Mouse (Mus musculus): Measurements from ENCODE around the gene Tmigd3. TPM values are rescaled to one million over a fixed set of nuclear protein-coding genes. Genes with fewer than 3 reads are reported as not detected.

The Tmigd3 gene
- total RNA-seq (2021) = not detected

DNA sequence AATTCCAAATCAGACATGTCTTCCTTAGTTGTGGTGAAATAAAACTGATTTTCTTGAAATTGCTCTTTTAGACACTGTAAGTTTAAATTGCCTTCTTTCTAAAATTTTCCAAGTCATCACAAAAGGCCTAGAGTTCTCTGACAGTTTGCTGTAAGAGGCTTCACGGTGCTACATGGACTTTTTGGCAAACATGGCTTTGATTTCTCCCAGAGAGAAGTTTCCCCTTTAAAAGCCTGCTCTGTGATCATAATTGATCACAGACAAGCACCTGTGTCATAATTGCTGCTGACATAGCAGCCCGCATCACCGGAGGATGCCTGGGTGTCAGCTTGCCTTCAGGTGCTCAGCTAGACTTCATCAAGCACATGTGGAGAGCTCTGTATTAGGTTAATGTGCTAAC, at the start of gene Tmigd3, which contains the start of gene Adora3:
Gene Tmigd3 (plus strand): TSS at position 346 of the 400 bp plus-strand sequence.
Gene Adora3 (plus strand): TSS at position 301 of the 400 bp plus-strand sequence.
- no peak for DNase-seq
- intact Hi-C loops (cut with DNase I) = no loop called here

DNA sequence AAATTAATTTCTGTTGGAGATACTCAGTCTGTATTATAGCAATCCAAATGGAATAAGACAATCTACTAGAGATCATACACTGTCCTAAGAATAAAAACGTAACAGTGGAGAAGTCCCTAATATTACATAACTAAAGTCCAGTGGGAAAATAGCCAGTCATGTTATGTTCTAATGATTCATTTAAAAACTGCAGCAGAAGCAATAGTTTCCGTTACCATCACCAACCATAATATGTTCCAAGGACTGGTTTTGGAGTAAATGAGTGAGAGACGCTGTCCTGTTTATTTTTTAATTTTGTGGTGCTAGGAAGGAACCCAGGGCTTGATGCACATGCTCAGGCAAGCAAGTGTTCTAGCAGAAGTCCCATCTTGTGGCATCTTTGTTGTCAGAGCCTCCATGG, 49.2 kb upstream of the Tmigd3 start:
- intact Hi-C loops (cut with DNase I) = no loop called here
- DNase-seq = no peak

DNA sequence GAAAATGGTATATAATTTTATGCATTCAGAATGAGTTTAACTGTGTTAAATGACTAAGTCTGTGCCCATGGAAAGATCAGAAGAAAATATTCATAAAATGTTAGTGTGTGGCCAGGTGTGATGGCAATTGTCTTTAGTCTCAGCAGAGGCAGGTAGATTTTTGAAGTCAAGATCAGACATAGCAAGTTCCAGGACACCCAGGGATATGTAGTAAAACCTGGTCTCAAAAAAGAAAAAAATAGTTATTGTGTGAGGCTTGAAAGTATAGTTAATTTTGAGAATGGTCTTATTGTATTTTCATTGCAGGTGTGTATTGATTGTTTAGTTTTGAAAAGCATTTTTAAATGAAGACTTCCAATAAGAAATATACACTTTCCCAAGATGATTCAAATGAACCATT, 47.1 kb upstream of the Tmigd3 start:
- DNase-seq = no peak
- intact Hi-C loops (cut with DNase I) = no loop called here

DNA sequence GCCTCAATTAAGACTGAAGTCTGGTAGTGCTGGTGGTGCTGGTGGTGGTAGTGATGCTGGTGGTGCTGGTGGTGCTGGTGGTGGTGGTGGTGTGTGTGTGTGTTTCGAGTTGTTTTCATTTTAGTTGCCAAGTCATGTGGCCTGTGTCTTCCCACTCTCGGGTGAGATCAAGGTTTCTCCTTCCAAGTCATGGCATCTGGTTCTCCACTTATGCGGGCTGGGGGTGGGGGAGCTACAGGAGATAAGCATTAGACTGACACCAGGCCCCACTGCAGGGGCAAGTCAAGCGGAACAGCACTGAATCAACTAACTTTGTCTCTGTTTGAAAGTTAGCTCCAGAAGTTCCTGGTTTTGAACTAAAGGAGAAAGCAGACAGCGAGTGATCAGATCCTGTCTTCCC, 46.6 kb upstream of the Tmigd3 start:
- intact Hi-C loops (cut with DNase I) = no loop called here
- no peak for DNase-seq

DNA sequence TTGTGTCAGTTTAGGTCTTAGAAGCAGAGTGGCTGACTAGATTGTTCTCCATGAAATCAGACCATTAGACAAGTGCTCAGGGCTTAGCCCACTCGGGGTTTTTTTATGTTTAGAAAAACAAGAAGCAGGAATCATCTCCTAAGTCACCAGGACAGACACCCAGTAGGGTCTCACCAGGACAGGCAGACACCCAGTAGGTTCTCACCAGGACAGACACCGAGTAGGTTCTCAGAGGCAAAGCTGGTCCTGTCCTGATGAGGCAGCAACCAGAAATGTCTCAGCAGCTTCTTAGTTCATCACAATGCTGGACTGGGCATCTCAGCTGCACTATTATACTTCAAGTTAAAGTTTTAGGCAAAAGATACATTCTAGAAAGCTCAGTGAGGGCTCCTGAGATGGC, 46.0 kb upstream of the Tmigd3 start:
- no peak for DNase-seq
- intact Hi-C loops (cut with DNase I) = no loop called here

DNA sequence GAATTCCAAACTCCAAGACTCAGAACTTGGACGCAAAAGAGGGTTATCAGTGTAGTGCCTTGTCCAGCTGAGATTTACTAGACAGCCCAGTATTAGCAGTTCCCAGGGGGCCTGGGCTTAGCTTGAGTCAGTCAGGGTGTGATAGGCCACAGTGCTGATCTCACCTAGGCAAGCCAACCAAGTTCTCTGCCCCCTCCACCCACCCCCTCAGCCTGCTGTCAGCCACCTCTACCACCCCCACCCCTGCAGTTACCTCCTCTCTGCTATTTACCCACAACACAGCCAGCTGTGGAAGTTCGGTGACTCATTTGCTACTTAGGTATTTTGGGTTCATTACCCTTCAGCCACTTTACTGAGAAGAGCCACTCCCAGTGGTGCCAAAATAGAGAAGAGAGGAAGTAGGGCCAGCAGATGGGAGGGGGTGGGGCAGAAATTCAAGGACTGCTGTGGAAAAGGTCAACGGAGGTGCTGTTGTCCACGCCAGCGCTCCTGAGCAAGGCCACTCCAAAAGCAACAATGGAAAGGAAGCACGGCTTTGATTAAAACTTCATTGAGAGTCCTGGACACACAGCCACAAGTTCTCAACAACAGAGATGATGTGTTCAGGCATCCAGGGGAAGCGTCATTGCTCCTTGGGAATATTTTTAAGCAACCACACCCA, 45.1 kb upstream of the Tmigd3 start:
- intact Hi-C loops (cut with DNase I) = no loop called here
- no peak for DNase-seq

DNA sequence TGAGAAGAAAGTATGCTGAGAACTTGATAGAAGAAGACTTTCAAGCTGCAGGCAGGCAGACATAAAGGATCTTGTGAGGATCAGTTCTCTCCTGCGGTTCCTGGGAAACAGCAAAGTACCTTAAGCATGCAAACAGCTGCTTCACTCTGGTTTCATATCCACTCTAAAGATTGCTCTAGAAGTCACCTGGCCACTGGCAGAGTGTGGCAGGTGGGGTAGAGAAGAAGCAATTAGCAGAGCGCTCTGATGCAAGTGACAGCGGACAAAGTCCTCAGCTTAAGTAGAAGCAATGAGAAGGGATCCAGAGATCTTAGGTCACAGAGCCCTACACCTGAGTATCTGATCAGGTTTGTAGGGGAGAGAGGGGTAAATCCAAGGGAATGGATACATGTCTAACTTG, 39.1 kb upstream of the Tmigd3 start:
- intact Hi-C loops (cut with DNase I) = no loop called here
- no peak for DNase-seq

DNA sequence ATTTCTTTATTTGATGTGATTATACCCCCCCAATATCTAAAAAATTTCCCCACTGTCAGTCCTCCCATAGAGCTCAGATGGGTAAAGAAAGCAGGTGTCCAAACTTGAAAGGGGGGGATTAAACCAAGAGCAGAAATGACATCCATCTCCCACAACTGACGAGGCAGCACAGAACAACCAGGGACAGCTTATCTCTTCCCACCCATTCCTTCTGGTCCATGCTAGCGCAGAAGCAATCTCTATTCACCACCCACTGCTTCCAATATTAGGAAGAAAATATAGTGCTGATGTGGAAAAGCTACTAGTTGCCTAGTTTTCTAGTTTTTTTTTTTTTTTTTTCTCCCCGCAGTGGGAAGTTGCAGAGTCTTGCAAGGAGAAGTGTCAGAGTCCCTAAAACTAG, 34.8 kb upstream of the Tmigd3 start:
- intact Hi-C loops (cut with DNase I) = no loop called here
- DNase-seq = no peak

DNA sequence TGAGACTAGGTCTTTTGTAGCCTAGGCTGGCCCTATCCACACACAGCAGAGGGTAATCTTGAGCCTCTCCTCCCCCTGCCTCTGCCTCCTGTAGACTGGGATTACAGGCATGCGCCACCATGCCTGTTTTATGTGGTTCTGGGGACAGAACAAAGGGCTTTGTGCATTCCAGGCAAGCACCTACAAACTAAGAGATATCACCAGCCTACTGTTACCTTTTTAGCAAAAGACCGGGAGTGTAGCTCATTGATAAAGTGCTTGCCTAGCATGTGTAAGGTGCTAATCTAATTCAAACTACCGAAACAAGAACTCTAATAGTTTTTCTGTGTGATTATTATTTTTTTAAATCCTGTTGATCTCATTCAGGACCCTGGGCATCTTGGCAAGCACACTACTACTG, 33.8 kb upstream of the Tmigd3 start:
- intact Hi-C loops (cut with DNase I) = no loop called here
- no peak for DNase-seq

DNA sequence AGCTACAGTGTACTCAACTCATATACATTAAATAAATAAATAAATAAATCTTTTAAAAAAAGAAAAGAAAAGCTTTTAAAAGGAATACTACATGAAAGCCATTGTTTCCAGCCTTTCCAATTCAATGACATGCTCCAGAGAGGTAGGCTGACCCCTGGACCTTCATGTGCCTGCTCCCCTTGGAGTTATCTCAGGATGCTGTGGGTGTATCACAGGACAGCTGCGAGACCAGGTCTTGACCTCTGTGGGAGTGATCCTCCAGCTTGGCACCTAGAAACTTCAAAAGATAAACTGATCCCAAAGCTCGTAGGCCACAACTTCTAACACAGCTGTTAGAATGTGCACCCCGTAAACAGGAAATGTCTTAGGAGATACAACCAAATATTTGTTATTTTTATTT, 32.0 kb upstream of the Tmigd3 start:
- intact Hi-C loops (cut with DNase I) = no loop called here
- no peak for DNase-seq

DNA sequence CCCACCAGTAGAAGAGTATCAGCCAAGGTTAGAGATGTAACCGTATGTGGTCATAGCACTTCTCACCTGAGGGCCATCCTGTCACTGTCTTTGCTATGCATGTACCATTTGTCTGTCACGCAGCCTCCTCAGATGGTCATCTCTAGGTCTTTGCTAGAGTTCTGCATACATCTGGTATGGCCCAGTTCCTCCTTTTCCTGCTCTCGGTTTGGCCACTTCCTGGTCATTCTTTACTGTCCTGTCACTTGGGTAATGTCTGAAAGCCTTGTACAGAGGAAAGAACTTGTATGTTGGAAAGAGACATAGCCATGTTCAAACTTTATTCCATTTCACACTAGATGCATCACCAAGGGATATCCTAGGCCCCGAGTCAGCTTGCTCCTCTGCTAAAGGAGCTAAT, 30.9 kb upstream of the Tmigd3 start:
- DNase-seq = no peak
- intact Hi-C loops (cut with DNase I) = no loop called here

DNA sequence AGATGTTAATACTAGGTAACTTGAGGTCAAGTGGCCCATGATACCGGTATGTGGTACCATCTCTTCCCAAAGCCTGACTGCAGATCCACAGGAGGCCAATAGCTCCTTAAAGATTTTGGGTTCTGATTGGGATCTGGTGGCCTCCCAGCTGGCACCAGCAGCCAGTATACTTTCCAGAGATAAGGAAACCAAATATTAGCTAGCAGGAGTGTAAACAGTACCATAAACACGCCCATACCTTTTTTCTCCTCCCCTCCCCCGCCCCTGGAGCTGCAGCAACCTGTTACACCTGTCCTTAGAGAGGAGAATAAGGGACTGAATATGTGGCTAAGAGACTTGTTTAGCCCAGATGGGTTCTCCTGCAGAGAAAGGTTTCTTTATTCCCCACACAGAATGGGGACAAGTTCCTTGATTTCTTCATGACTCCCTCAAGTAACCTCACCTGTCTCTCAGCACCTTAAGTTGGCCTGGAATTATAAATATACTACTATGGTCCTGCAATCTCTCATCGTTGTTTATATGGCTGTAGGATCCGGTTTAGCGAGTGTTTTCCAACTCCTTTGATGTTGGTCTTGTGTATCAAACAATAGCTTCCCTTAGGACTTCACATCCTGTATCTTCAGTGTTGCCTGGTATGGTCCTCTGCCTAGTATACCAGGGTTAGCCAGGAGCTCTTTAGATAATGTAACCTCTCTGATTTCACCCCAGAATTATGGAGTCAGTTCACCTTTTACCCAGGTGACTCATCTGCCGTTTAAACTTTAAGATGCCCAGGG, 24.2 kb upstream of the Tmigd3 start:
- intact Hi-C loops (cut with DNase I) = no loop called here
- DNase-seq = no peak

DNA sequence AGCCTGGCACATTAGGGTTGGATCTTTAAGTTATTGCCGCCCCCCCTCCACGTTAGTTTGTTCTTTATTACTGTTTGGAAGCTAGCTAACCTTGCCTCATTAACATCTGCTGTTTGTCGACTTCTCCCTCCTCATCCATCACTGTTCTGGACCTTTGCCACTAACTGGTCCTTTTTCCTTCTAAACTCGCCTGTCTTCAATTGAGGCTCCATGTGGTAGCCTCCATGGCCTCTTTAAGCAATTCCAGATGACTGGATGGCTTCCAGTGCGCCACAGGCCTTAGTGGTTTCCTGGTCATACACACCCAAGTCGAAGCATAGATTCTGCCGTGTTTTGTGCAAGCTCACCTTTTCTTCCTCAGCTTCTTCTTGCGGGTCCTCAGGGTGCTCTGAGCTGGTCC, 16.9 kb upstream of the Tmigd3 start:
- DNase-seq = no peak
- intact Hi-C loops (cut with DNase I) = no loop called here

DNA sequence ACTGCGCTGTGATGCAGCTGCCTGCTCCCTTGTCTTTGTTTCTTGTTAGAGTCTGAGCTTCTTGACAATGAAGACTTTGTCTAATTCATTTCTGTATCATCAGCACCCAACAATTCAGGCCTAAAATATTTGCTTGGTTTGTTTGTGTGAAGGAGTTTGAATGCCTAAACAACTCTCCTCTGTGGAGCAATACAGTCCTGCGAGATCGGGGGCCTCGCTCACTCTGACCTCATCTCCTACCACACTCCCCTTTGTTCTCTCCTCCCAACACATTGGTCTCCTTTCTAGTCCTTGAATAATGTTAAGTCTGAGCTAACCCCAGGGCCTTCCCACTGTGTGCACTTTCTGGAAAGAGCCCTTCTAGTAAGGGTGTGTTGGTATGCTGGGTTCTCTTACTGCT, 15.9 kb upstream of the Tmigd3 start:
- no peak for DNase-seq
- intact Hi-C loops (cut with DNase I) = no loop called here

DNA sequence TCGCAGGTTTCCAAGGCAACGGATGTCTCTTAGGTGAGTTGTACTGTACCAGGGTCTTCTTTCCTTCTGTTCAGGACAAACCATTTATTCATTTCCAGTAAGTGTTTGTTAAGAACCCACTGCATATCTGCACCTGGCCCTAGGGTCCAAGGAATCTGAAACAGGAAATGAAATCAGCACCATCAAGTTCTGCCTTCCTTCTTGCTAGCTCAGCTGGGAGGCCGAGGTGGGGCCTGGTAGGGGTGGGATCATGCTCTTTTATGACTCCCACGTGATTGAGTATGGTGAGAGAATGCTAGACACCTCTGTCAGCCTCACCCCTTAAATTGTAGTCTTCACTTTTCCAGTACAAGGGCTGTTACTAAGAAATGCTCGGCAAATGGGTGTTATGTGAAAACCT, 13.2 kb upstream of the Tmigd3 start:
- DNase-seq = no peak
- intact Hi-C loops (cut with DNase I) = no loop called here

DNA sequence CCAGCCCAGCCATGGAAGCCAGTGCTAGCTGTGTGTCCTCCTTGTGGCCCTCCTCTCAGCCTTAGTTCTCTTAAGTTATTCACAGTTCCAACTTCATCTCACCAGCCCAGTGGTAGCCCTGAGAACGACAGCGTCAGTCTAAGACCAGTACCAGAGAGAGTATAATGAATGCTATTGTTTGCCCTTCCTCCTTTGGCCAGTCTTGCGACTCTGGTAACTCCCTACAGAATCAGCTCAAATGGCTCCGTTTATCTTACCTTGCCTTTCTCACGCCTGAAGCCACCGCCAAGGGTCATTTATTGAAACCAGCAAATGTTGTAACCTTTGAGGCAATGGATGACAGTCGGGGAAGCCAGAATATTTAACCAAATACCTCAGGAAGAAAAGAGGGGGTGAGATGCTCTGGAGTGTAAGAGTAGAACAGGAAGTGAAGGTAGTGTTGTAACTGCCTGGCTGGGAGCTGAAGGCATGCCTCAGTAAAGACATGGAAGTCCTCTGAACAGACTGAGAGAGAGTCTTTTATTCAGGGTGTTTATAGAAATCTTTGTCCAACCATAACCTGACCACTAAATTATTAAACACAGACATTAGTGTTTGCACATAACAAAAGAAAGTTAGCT, 8.8 kb upstream of the Tmigd3 start:
- DNase-seq = no peak
- intact Hi-C loops (cut with DNase I) = no loop called here

DNA sequence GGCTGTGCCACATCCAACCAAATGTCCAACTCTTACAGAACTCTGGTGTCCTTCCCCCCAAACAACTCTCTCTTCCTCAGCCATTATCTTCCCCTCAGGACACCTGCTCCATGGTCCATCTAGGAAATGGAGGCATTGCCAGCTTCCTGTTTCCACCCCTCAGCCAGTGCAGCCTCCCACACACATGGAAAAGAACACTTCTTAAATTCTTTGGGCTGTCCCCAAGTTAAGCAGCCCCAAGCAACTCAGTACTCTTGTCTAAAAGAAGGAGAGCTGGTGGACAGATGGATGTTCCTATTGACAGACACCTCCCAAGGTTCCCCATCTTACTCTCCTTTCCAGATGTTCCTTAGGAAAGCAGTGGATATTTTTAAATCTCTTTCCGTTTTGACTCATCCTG, 6.6 kb upstream of the Tmigd3 start:
- no peak for DNase-seq
- intact Hi-C loops (cut with DNase I) = no loop called here

DNA sequence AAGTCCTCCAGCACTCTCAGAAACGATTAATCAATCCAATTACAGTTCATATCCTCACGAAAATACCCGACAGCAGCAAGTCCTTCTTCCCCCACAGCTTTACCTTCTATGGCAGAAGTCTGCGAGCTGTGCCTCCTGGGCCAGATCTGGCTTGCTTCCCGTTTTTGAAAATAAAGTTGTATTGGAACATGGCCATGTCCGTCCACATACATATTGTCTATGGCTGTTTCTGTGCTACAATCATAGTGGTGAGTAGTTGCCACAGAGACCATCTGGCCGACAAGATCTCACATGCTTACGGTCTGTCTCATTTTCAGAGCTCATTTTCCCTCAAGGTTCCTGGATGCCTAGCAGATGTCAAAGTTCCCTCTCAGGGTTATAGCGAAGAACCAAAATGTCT, 5.6 kb upstream of the Tmigd3 start:
- DNase-seq = peak; percentile 16
- intact Hi-C loops (cut with DNase I) = no loop called here

DNA sequence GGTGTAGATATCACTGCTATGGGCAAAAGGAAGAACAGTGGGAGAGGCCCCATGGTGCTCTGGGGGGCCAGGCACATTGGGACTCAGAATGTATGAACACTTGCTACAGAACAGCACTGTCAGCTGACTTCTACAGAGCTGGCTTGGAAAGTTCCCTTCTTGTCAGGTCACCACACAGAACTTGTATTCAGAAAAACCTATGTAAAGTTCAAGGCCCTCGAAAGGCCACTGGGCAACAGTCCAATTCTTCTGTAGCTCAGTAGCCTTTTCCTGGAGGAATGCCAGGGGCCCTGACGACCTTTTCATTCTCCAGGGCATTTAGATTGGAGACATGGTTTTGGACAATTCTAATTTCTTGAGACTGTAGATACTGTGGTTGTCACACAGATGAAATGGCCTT, 2.6 kb upstream of the Tmigd3 start:
- DNase-seq = no peak
- intact Hi-C loops (cut with DNase I) = no loop called here

DNA sequence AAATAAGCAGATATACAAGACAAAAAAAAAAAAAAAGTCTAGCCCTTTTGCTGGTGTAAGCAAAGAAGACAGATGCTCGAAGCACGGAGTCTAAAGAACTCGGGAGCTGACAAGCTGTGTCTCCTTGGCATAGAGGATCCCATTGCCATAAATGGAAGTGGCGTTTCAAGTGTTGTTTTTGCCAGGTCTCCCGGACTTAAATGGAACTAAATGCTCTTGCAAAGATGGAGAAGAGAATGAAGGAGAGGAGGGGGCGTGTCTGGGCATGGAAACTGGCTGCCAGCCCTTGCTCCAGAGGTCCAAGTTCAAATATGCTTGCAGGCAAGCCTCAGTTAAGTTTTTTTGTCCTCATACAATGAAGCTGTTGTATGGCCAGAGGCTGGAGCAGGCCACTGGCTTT, 1.3 kb downstream of the Tmigd3 start:
- intact Hi-C loops (cut with DNase I) = no loop called here
- no peak for DNase-seq

DNA sequence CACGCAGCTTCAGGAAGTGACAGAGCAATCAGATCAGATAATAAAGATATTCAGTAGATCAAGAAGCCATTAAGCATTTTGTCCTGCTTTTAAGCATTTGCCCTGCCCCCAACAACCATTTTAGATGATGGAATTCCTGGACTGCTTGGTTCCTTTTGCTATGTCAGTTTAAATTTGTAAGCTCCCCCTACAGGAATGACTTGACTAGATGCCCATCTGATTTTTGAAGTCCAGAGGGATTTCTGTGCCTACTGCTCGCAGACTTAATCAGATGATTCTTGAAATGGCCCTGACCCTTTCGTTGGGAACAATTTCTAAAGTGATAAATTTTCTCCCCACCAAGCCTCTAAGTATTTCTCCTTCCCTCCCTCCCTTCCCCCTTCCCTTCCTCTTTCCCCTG, 1.9 kb downstream of the Tmigd3 start:
- intact Hi-C loops (cut with DNase I) = no loop called here
- DNase-seq = no peak
